Mouse (Mus musculus) hindbrain, embryonic 11.5 days (tissue): ENCODE measurements around the gene Hipk1. TPM values are rescaled to one million over a fixed set of nuclear protein-coding genes. Genes with fewer than 3 reads are reported as not detected.
"Not testable (repeated sequence)": the region's sequence is repeated elsewhere in the genome, so short reads cannot be mapped to it uniquely, and the experiment has no call there.

Experiments used
- ATAC-seq: fragments of 200-750 bp; cut with Nextera tagmentation; 2 replicates; pipeline ENCODE4 v1.8.0; 2017; ENCODE audit warnings: mild to moderate bottlenecking, moderate TSS enrichment, moderate library complexity; ENCODE audit not compliant: low FRiP score
- DNase-seq: peaks from one replicate; pipeline ENCODE4 v3.0.0-alpha.2; 2015; ENCODE audit warnings: low spot score
- H3K27ac ChIP-seq: fragments of 300-500 bp; sonication (generic); 2 replicates; pipeline ENCODE4 v1.5.1; 2014; ENCODE audit warnings: mild to moderate bottlenecking, low read depth, low read length
- H3K27me3 ChIP-seq: fragments of 300-500 bp; sonication (generic); 2 replicates; pipeline ENCODE4 v1.6.1; 2014; ENCODE audit warnings: mild to moderate bottlenecking, low read length, moderate library complexity, mixed read lengths; ENCODE audit not compliant: control insufficient read depth, insufficient read depth
- H3K36me3 ChIP-seq: fragments of 300-500 bp; sonication (generic); 2 replicates; pipeline ENCODE4 v1.6.1; 2014; ENCODE audit warnings: mild to moderate bottlenecking, low read length, moderate library complexity, mixed read lengths; ENCODE audit not compliant: control insufficient read depth, insufficient read depth
- H3K4me1 ChIP-seq: fragments of 300-500 bp; sonication (generic); replicated peaks from 2 replicates; pipeline ENCODE4 v1.6.1; 2014; ENCODE audit warnings: low read length, mixed read lengths; ENCODE audit not compliant: control insufficient read depth, insufficient read depth
- H3K4me2 ChIP-seq: fragments of 300-500 bp; sonication (generic); replicated peaks from 2 replicates; pipeline ENCODE4 v1.6.1; 2014; ENCODE audit warnings: mild to moderate bottlenecking, low read depth, low read length
- H3K4me3 ChIP-seq: fragments of 300-500 bp; sonication (generic); 2 replicates; pipeline ENCODE4 v1.5.1; 2014; ENCODE audit warnings: low read depth, low read length
- H3K9ac ChIP-seq: fragments of 300-500 bp; sonication (generic); 2 replicates; pipeline ENCODE4 v1.6.1; 2014; ENCODE audit warnings: low read depth, low read length
- H3K9me3 ChIP-seq: fragments of 300-500 bp; sonication (generic); 2 replicates; pipeline ENCODE4 v1.6.1; 2016; ENCODE audit warnings: low read length; ENCODE audit not compliant: control insufficient read depth
- WGBS: fragments of 180-500 bp; shearing (Covaris S2); extraction: QIAGEN DNeasy Blood & Tissue Kit; methylation state at CpG from one replicate; pipeline ENCODE4 v1.1.7; 2014; 5-methylcytosine and 5-hydroxymethylcytosine counted together
- polyA plus RNA-seq: library from polyadenylated mRNA; unstranded; fragments of >200 nt; fragmentation: Nextera tagmentation; extraction: Ambion mirVana; gene quantifications from 2 replicates; pipeline ENCODE4 v1.2.1, GENCODE M21; 2014

Gene Hipk1
- polyA plus RNA-seq, 1 experiment from 2014 or later: 17.4 TPM

DNA sequence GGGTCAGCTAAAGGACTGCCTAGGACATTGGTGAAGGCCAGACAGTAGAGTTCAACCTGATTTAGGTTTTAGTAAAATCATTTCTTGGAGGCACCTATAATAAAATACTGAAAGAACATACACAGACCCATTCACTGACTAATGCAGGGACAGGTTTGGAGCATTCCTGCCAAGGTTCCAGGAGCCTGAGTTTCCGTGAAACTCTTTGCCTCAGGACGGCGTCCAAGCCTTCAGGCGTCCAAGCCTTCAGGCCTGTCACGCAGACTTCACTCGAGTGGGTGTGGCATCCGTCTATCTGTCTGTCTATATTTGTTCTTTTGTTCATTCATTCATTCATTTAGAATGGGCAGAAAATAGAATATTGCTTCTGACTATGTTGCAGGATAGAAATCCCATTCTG is 39.8 kb upstream of the Hipk1 start:
- Histone ChIP-seq H3K4me1 (no peaks in the 10 kb centered on the region), H3K9ac (no peak overlapping the region), H3K36me3 (no peaks in the 10 kb centered on the region), H3K27me3 (no peaks in the 10 kb centered on the region), H3K4me2 (no peak overlapping the region), H3K4me3 (no peak overlapping the region), H3K27ac (no peak overlapping the region), H3K9me3 (no peaks in the 10 kb centered on the region)
- 87% methylated on average over 7 of the region's 7 CpGs for WGBS
- DNase-seq: no peak
- ATAC-seq: no peak

DNA sequence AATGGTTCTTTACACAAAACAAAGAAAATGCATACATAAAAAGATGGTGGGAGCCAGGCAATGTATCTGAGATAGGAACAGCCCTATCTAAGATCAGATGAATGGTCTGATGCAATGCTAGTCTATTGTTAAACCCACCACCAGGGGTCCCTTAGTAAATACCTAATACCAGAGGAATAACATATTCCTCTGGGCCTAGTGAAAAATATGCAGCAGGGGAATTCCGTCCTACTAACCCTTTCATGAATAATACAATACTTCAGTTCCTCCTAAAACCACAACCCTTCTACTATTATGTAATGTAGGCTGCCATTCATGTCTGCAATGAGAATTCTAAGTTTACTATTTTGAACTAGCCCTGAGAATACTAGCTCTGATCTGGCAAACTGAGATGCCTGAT is 39.3 kb upstream of the Hipk1 start:
- H3K4me3 ChIP-seq, H3K9ac ChIP-seq, ATAC-seq, H3K27ac ChIP-seq, H3K9me3 ChIP-seq, H3K4me2 ChIP-seq, DNase-seq, H3K27me3 ChIP-seq, H3K4me1 ChIP-seq, H3K36me3 ChIP-seq: not testable (repeated sequence)
- 79% methylated on average over 1 of the region's 1 CpGs for WGBS

DNA sequence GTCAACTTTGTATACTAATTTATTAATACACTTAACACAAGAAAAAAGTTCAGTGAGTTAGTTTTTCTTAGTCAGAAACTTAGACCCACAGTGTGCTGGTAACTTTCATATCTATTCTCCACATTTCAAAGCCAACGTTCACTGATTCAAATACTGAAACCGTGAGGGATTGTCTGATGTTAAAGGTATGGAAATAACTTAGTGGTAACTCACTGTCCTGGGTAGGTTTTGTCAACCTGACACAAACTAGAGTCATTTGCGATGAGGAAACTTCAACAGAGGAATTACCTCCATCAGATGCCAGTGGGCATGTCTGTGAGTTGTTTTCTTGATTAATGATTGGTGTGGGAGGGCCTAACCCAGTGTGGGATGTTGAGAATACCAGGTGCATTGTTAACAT is 37.7 kb upstream of the Hipk1 start:
- H3K9me3 ChIP-seq: no peaks in the 10 kb centered on the region
- no peaks in the 10 kb centered on the region for H3K36me3 ChIP-seq
- DNase-seq: no peak
- H3K9ac ChIP-seq: no peak overlapping the region
- no peak overlapping the region for H3K4me3 ChIP-seq
- no peaks in the 10 kb centered on the region for H3K4me1 ChIP-seq
- H3K27me3 ChIP-seq: no peaks in the 10 kb centered on the region
- ATAC-seq: no peak
- no peak overlapping the region for H3K27ac ChIP-seq
- WGBS: 82% methylated on average over 3 of the region's 3 CpGs
- no peak overlapping the region for H3K4me2 ChIP-seq

DNA sequence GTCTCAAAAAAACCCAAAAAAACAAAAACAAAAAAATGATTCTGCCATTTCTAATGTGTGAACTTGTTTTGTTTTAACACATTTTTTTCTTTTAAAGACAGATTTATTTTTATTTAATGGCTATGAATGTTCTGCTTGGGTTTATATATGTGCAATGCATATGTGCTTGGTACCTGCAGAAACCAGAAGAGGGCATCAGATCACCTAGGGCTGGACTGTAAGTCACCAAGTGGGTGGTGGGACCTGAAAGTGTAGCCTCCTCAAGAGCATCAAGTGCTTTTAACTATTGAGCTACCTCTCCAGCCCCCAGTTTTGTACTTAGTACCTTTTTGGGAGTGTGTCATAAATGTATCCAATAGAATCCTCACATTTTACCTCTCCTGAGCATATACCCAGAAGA is 36.2 kb upstream of the Hipk1 start:
- ATAC-seq (no peak), DNase-seq (no peak)
- Histone ChIP-seq H3K36me3 (no peaks in the 10 kb centered on the region), H3K9ac (no peak overlapping the region), H3K27me3 (no peaks in the 10 kb centered on the region), H3K4me1 (no peaks in the 10 kb centered on the region), H3K4me2 (no peak overlapping the region), H3K9me3 (no peaks in the 10 kb centered on the region), H3K27ac (no peak overlapping the region), H3K4me3 (no peak overlapping the region)

DNA sequence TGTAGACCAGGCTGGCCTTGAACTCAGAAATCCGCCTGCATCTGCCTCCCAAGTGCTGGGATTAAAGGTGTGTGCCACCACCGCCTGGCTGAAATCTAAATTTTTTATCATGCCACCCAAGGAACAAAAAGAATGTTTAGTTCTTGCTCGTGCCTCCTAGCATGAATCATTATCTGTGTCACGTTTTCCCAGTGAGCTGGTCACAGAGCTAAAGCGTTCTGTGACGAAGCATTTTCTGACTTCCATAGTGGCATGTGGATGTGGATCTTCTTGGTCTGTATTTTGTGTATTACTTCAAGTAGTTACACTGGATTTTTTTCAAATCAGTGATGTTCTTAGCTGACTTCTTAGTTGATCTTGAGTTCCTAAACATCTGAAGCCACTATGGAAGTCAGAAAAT is 19.6 kb upstream of the Hipk1 start:
- H3K9me3 ChIP-seq: no peaks in the 10 kb centered on the region
- DNase-seq (no peak), ATAC-seq (no peak)
- no peak overlapping the region for H3K27ac ChIP-seq
- H3K4me3 ChIP-seq: no peak overlapping the region
- WGBS: 90% methylated on average over 6 of the region's 6 CpGs
- H3K4me1 ChIP-seq: no peaks in the 10 kb centered on the region
- peaks cover 4% of the 10 kb centered on the region; the same call in 1 of the 2 replicates for H3K36me3 ChIP-seq
- no peak overlapping the region for H3K4me2 ChIP-seq
- no peak overlapping the region for H3K9ac ChIP-seq
- H3K27me3 ChIP-seq: no peaks in the 10 kb centered on the region

DNA sequence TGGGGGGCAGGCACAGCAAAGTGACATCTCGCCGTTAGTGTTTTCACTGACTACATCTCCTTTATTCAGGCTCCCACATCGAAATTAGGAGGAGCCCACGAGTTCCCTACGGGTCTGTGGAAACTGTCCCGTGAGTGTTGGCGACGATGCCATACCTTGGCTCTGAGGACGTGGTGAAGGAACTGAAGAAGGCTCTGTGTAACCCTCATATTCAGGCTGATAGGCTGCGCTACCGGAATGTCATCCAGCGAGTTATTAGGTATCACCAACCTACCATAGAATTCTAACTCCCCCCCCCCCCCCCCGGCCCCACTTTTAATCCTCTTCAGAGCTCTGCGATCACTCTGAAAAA is 18.4 kb upstream of the Hipk1 start:
- Histone ChIP-seq H3K4me1 (no peaks in the 10 kb centered on the region), H3K9me3 (no peaks in the 10 kb centered on the region), H3K4me3 (peak overlapping the region; percentile 51), H3K27ac (peak overlapping the region; percentile 83), H3K9ac (peak overlapping the region; percentile 88), H3K4me2 (peak overlapping the region; percentile 62), H3K36me3 (no peaks in the 10 kb centered on the region; the same call in 1 of the 2 replicates), H3K27me3 (no peaks in the 10 kb centered on the region)
- 1% methylated on average over 14 of the region's 14 CpGs for WGBS
- DNase-seq (no peak), ATAC-seq (peak; percentile 72)

DNA sequence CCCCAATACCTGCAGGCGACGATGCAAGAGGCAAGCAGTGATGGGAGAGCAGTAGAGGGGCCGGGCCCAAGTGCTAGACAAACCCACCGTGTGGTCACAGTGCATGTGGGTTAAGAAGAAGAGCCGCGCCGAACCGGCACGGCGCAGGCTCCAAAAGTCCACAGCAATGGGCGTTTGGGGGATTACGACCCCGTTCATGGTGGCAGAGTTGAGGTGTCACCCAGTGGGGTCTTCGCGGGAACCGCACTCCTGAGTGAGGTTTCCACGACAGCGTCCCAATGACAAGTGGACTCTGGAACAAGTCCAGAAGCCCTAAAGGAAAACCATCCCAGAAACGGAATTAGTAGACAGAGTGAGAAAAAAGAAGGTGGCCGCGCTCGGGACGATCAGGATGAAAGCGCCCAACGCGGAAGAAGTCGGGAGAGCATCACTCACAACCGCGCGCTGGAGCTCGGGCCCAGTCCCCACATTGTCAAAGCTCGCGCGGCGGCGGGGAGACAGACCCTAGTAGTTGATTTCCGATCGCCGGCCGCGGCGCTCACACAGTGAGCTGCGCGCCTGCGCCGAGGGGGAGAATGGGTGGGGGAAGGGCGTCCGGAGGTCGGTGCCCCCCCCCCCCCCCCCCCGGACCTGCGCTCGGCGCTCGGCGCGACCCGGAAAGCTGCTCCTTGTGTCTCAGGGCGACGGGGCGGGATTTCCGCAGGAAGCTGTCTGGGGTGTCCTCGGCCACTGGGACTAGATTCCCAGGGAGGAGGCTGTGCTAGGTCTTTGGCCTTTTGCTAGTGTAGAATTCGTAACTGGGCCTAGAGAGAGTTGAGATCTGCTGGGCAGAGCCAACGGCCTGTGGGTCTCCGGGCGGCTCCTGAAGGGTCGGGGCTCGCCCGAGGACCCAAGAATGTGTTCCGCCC is 17.8 kb upstream of the Hipk1 start, which contains the start of the genes Dclre1b, Ap4b1 and Gm43064:
Gene Dclre1b, minus strand, starts transcription at position 554 of the 908 bp plus-strand sequence.
Gene Ap4b1, plus strand, starts transcription at position 630 of the 908 bp plus-strand sequence.
Gene Gm43064, plus strand, starts transcription at position 683 of the 908 bp plus-strand sequence.
- peak; percentile 99 for ATAC-seq
- H3K9ac ChIP-seq: peak within 1 kb of the TSS; percentile 88

DNA sequence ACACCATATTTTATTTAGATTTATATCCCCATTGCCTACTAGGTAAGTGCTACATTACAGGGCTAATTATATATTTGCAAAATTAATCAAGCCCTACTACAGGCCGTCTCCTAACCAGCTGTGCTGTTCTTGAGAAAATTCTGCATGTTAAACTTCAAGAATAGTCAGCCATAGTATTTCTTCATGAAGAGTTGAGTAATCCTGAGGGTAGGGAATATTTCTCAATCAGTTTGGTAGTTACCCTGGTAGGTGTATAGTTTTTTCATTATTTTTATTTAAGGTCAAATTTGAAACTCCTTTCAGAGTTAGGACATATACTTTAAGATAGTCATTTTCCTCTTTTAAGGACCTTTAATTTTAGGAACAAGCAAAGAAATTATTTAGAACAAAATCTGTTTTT is 14.3 kb upstream of the Hipk1 start:
- Histone ChIP-seq H3K4me2 (no peak overlapping the region), H3K4me3 (no peak overlapping the region), H3K27ac (no peak overlapping the region), H3K36me3 (peaks cover 4% of the 10 kb centered on the region), H3K4me1 (no peaks in the 10 kb centered on the region), H3K27me3 (no peaks in the 10 kb centered on the region), H3K9me3 (no peaks in the 10 kb centered on the region), H3K9ac (no peak overlapping the region)
- DNase-seq: no peak
- no peak for ATAC-seq
- WGBS: 85% methylated on average over 1 of the region's 1 CpGs

More for the DNA sequence above, 17.8 kb upstream of the Hipk1 start, which contains the start of the genes Dclre1b, Ap4b1 and Gm43064:
- H3K27ac ChIP-seq: peak within 1 kb of the TSS; percentile 83
- H3K4me3 ChIP-seq: peak within 1 kb of the TSS; percentile 51
- no peaks in the 10 kb centered on the region for H3K9me3 ChIP-seq
- under 1% methylated on average over 59 of the region's 70 CpGs for WGBS
- DNase-seq: peak; percentile 97
- no peaks in the 10 kb centered on the region for H3K27me3 ChIP-seq
- H3K4me1 ChIP-seq: no peaks in the 10 kb centered on the region
- peak within 1 kb of the TSS; percentile 64 for H3K4me2 ChIP-seq
- H3K36me3 ChIP-seq: no peaks in the 10 kb centered on the region

DNA sequence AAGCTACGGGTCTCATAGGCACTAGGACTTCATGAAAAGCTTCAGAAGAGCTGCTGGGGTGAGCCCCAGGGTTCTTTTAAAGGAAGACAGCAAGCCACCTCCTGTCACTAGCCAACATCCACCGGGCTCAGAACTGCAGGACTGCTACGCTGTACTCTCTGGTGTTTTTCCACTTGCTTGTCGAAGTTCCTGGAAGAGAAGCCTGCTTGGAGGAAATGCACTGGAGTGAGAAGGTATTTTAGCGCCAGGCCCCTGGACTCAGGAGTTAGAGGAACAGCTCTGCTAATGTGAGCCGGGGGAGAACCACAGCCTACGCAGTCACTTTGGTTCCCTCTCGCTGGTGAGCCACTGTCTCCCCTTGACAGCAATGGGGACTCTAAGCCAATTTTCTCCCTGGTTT is 11.5 kb upstream of the Hipk1 start:
- Histone ChIP-seq H3K4me2 (no peak overlapping the region), H3K27ac (no peak overlapping the region), H3K36me3 (peaks cover 4% of the 10 kb centered on the region), H3K4me1 (no peaks in the 10 kb centered on the region), H3K9me3 (no peaks in the 10 kb centered on the region), H3K27me3 (no peaks in the 10 kb centered on the region), H3K9ac (no peak overlapping the region), H3K4me3 (no peak overlapping the region)
- DNase-seq (no peak), ATAC-seq (no peak)
- WGBS: 87% methylated on average over 8 of the region's 8 CpGs
